Mouse (Mus musculus) liver, postnatal 0 days (tissue): ENCODE results near the gene Mzt1.

Source experiments
- CTCF ChIP-seq: sonication (generic); IDR thresholded peaks from 2 replicates; pipeline ENCODE4 v1.5.1; 2016; ENCODE audit warnings: antibody characterized with exemption, low read depth
- EP300 ChIP-seq: IDR thresholded peaks from 2 replicates; pipeline ENCODE4 v1.6.1; 2016; ENCODE audit warnings: antibody characterized with exemption, low read depth, mild to moderate bottlenecking

- TF ChIP-seq CTCF, result no peak
- no peak for TF ChIP-seq EP300
Observed at GRCm38 (mm10) chr14:99046782-99047181, 848 bp upstream of the Mzt1 start.
